Mouse (Mus musculus) inflammation-experienced regulatory T-cells, adult 16 weeks (primary cell): Measurements from ENCODE around the gene Glyctk. TPM values are rescaled to one million over a fixed set of nuclear protein-coding genes. Genes with fewer than 3 reads are reported as not detected.

ENCODE experiments used
- polyA plus RNA-seq: library from polyadenylated mRNA; unstranded; fragments of 100-300 nt; shearing (Covaris generic); gene quantifications from one replicate; pipeline ENCODE4 v1.2.1, GENCODE M21; 2017

The Glyctk gene
- polyA plus RNA-seq = 9.4 TPM

GRCm38 (mm10) chr9:106158037-106158491, at the start of gene Glyctk:
Gene Glyctk (minus strand): TSS chr9:106158138.

GRCm38 (mm10) chr9:106202819-106203636, 45.1 kb upstream of the Glyctk start, which contains the start of gene Twf2:
Gene Twf2 (plus strand): TSS chr9:106203108.

GRCm38 (mm10) chr9:106199535-106200272, 41.8 kb upstream of the Glyctk start, which contains the start of gene Ppm1m:
Gene Ppm1m (minus strand): TSS chr9:106199746.

GRCm38 (mm10) chr9:106170556-106171345, 12.8 kb upstream of the Glyctk start, which contains the start of gene Wdr82:
Gene Wdr82 (plus strand): TSS chr9:106170928.

Other genes starting within 250 kb of the Glyctk start
- not detected for gene Col6a5, start 197.5 kb downstream of the Glyctk start, polyA plus RNA-seq
- gene Col6a4, start 61.4 kb downstream of the Glyctk start, polyA plus RNA-seq = not detected
- gene Wdr82, start 12.8 kb upstream of the Glyctk start, polyA plus RNA-seq = 49.3 TPM
- 22.2 TPM for gene Ppm1m, start 41.6 kb upstream of the Glyctk start, polyA plus RNA-seq
- gene Twf2, start 45.0 kb upstream of the Glyctk start, polyA plus RNA-seq = 328 TPM
- not detected for gene Tlr9, start 64.5 kb upstream of the Glyctk start, polyA plus RNA-seq
- gene Alas1, start 90.5 kb upstream of the Glyctk start, polyA plus RNA-seq = 61.3 TPM
- 6.3 TPM for gene Poc1a, start 122.9 kb upstream of the Glyctk start, polyA plus RNA-seq
- 11.0 TPM for gene Dusp7, start 210.5 kb upstream of the Glyctk start, polyA plus RNA-seq